ENCODE assay signal across 27 mouse cellular contexts in the genomic region with DNA sequence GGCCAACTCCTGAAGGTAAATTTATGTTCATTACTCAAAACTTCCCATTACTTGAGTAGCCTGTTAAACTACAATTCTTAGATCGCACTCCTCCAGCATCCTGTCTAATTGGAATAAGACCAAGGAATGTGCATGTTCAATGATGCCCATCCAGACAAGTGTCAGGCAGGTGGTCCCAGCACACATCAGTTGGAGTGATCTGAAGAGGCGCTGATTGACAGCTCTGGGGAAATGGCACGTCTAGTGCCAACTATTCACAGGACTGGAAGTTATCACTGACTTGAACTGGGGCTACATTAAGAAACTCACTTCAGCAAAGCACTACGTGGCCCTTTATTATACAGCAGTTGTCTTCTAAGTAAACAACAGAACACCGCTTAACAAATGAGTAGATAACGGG. TPM values are rescaled to one million over a fixed set of nuclear protein-coding genes. Genes with fewer than 3 reads are reported as not detected.
"Had no signal": no experiment of that assay in that cellular context is flagged by ENCODE, and none has a peak within 500 bp of the region (broad histone marks: within the 10 kb centered on the region; RNA-seq: fewer than 3 reads in every experiment).

No protein-coding gene starts in this region.

- H3K4me3 ChIP-seq: gastrocnemius, adult 2 months; heart, embryonic 10.5 days; heart, embryonic 12.5 days; hindbrain, embryonic 10.5 days; hindbrain, embryonic 13.5 days; hindbrain, embryonic 15.5 days; intestine, embryonic 15.5 days; layer of hippocampus, adult 2 months; left cerebral cortex, adult 2 months; limb, embryonic 10.5 days; limb, embryonic 12.5 days; liver, embryonic 13.5 days had no signal

- H3K4me2 ChIP-seq: heart, embryonic 12.5 days; hindbrain, embryonic 13.5 days; hindbrain, embryonic 15.5 days; intestine, embryonic 15.5 days; limb, embryonic 12.5 days; liver, embryonic 11.5 days; liver, embryonic 13.5 days had no signal

- H3K9ac ChIP-seq: heart, embryonic 12.5 days; hindbrain, embryonic 13.5 days; hindbrain, embryonic 15.5 days; intestine, embryonic 15.5 days; limb, embryonic 12.5 days; liver, embryonic 13.5 days had no signal

- DNase-seq: gastrocnemius, adult 2 months; gastrocnemius, postnatal 10 days; gastrocnemius, postnatal 25 days; heart, adult 18-20 months; heart, postnatal 10 days; heart, postnatal 4 days; kidney, adult 18-20 months; kidney, adult 8-10 months; kidney, postnatal 10 days; kidney, postnatal 25 days; kidney, postnatal 4 days; liver; liver, embryonic 13.5 days had no signal

- H3K27ac ChIP-seq: gastrocnemius, adult 2 months; heart, embryonic 10.5 days; hindbrain, embryonic 10.5 days; hindbrain, embryonic 13.5 days; hindbrain, embryonic 15.5 days; intestine, embryonic 15.5 days; layer of hippocampus, adult 2 months; left cerebral cortex, adult 2 months; limb, embryonic 10.5 days; limb, embryonic 12.5 days; liver, embryonic 13.5 days had no signal

- H3K27me3 ChIP-seq: heart, embryonic 12.5 days; hindbrain, embryonic 13.5 days; hindbrain, embryonic 15.5 days; intestine, embryonic 15.5 days; limb, embryonic 12.5 days; liver, embryonic 13.5 days had no signal

- H3K36me3 ChIP-seq: heart, embryonic 10.5 days; heart, embryonic 12.5 days; hindbrain, embryonic 10.5 days; hindbrain, embryonic 13.5 days; hindbrain, embryonic 15.5 days; intestine, embryonic 15.5 days; limb, embryonic 10.5 days; limb, embryonic 12.5 days; liver, embryonic 13.5 days had no signal

- H3K4me1 ChIP-seq: heart, embryonic 10.5 days; heart, embryonic 12.5 days; intestine, embryonic 15.5 days; limb, embryonic 10.5 days; limb, embryonic 12.5 days; liver, embryonic 13.5 days had no signal

- ATAC-seq: inflammation-experienced regulatory T-cells, adult 6 months; intestine, embryonic 15.5 days; intestine, postnatal 0 days had no signal

- H3K9me3 ChIP-seq: heart, embryonic 10.5 days; heart, embryonic 12.5 days; hindbrain, embryonic 10.5 days; hindbrain, embryonic 13.5 days; hindbrain, embryonic 15.5 days; intestine, embryonic 15.5 days; limb, embryonic 10.5 days; limb, embryonic 12.5 days; liver, embryonic 13.5 days had no signal

RNA-seq across cellular contexts. Expression of a gene that starts 44.5 kb away (rescaled TPM):
- total RNA-seq: granulocyte monocyte progenitor cell, adult 5-6 weeks had no signal
